24 mouse cellular contexts compared by ENCODE assay signal in genomic region chr5:144271772-144272171, GRCm38 (mm10). TPM values are rescaled to one million over a fixed set of nuclear protein-coding genes. Genes with fewer than 3 reads are reported as not detected.
A peak's percentile ranks its signal among the peaks of the same experiment; 100 is the strongest.
DNase-seq lines count a peak whose midpoint lies in the region; ATAC-seq and TF ChIP-seq lines count a peak whose summit lies in the region.
"Had no signal": no experiment of that assay in that cellular context is flagged by ENCODE, and none has a peak within 500 bp of the region (broad histone marks: within the 10 kb centered on the region; RNA-seq: fewer than 3 reads in every experiment).

No protein-coding gene starts in this region.

- DNase-seq in heart, adult 11 months = peak; percentile 95
- DNase-seq in heart, postnatal 10 days = no peak
- no peak for DNase-seq in heart, postnatal 4 days
- no peak for DNase-seq in G1E (ENCODE audit: low spot score)
- no peak for DNase-seq in spleen, adult 12 weeks (ENCODE audit: low spot score)
- no peak for DNase-seq in layer of hippocampus, adult 9-11 months
- DNase-seq: adrenal gland, postnatal 10 days; cerebellum, adult 9-11 months; gastrocnemius, postnatal 10 days; kidney, adult 18-20 months; layer of hippocampus, postnatal 36 days; lung, postnatal 36 days; midbrain, embryonic 14.5 days; right cerebral cortex, postnatal 25 days had no signal

- 17% methylated on average over 5 of the region's 5 CpGs for WGBS in heart, embryonic 15.5 days

- no peaks in the 10 kb centered on the region for H3K27me3 ChIP-seq in heart, embryonic 15.5 days
- H3K27me3 ChIP-seq in G1E (ENCODE audit: insufficient read depth, low read length) = no peaks in the 10 kb centered on the region
- H3K27me3 ChIP-seq: embryonic facial prominence, embryonic 12.5 days; forebrain, embryonic 13.5 days; limb, embryonic 13.5 days; liver, embryonic 15.5 days had no signal

- no peak for ATAC-seq in heart, embryonic 15.5 days (replicated peaks; ENCODE audit: insufficient number of reproducible peaks, insufficient read depth, low FRiP score, low read depth)
- ATAC-seq in G1E (ENCODE audit: extremely low read depth, insufficient number of reproducible peaks, low FRiP score, poor library complexity, severe bottlenecking) = peak; percentile 61
- ATAC-seq in megakaryocyte progenitor cell, adult 5-6 weeks (replicated peaks; ENCODE audit: poor library complexity) = peak; percentile 38; the same call in 1 of the 2 replicates
- ATAC-seq: activated CD4-positive, CD25-positive, alpha-beta regulatory T cell, adult 4 months; forebrain, embryonic 13.5 days; hindbrain, embryonic 16.5 days had no signal

- intact Hi-C loops in heart, postnatal 10 days (cut with DNase I) = no loop called here

- H3K4me3 ChIP-seq in heart, embryonic 15.5 days = no peak overlapping the region
- no peak overlapping the region for H3K4me3 ChIP-seq in G1E (ENCODE audit: low read depth, low read length)
- H3K4me3 ChIP-seq: embryonic facial prominence, embryonic 12.5 days; erythroblast, embryonic 14.5 days; forebrain, embryonic 13.5 days; limb, embryonic 13.5 days; liver, embryonic 15.5 days had no signal

- peaks cover 8% of the 10 kb centered on the region for H3K36me3 ChIP-seq in heart, embryonic 15.5 days
- H3K36me3 ChIP-seq in G1E (replicated peaks) = peaks cover 34% of the 10 kb centered on the region

- H3K4me1 ChIP-seq in heart, embryonic 15.5 days (replicated peaks) = peaks cover 38% of the 10 kb centered on the region
- peaks cover 18% of the 10 kb centered on the region for H3K4me1 ChIP-seq in G1E (ENCODE audit: insufficient read depth, low read depth, low read length)
- H3K4me1 ChIP-seq: embryonic facial prominence, embryonic 12.5 days; limb, embryonic 13.5 days had no signal

- no peak overlapping the region for H3K4me2 ChIP-seq in heart, embryonic 15.5 days
- H3K4me2 ChIP-seq: embryonic facial prominence, embryonic 12.5 days; forebrain, embryonic 13.5 days; limb, embryonic 13.5 days; liver, embryonic 15.5 days had no signal

- no peak overlapping the region for H3K9ac ChIP-seq in heart, embryonic 15.5 days
- H3K9ac ChIP-seq: embryonic facial prominence, embryonic 12.5 days; forebrain, embryonic 13.5 days; limb, embryonic 13.5 days; liver, embryonic 15.5 days had no signal

- no peaks in the 10 kb centered on the region for H3K9me3 ChIP-seq in heart, embryonic 15.5 days (replicated peaks)
- H3K9me3 ChIP-seq in G1E (replicated peaks) = no peaks in the 10 kb centered on the region
- H3K9me3 ChIP-seq: embryonic facial prominence, embryonic 12.5 days; forebrain, embryonic 13.5 days; limb, embryonic 13.5 days; liver, embryonic 15.5 days had no signal

- H3K27ac ChIP-seq in heart, embryonic 15.5 days = peak overlapping the region; percentile 55
- H3K27ac ChIP-seq: embryonic facial prominence, embryonic 12.5 days; forebrain, embryonic 13.5 days; kidney, postnatal 0 days; limb, embryonic 13.5 days; liver, embryonic 15.5 days had no signal

- TF ChIP-seq CTCF in G1E (IDR thresholded peaks at IDR 0.05; ENCODE audit: low read depth, low read length) = no peak

RNA-seq across cellular contexts. Expression of gene Bri3, which starts 27.5 kb away (rescaled TPM):
- total RNA-seq in heart, postnatal 10 days (2021) = 100 to 1,000 TPM; 165 to 171 TPM
- 153 and 183 TPM in 2 replicates for polyA plus RNA-seq in heart, embryonic 15.5 days (2015; fragmentation: Nextera tagmentation; extraction: Ambion mirVana)
- total RNA-seq in heart, postnatal 4 days (2021) = 100 to 1,000 TPM; 180 to 221 TPM
- total RNA-seq in G1E (2014; fragmentation: Nextera tagmentation) (33.0 and 37.6 TPM in 2 replicates), G1E (2017) (60.2 and 63.4 TPM in 2 replicates)
- 58.1 and 75.9 TPM in 2 replicates for polyA plus RNA-seq in G1E (2012)
- 23.8 and 25.6 TPM in 2 replicates for total RNA-seq in megakaryocyte progenitor cell, adult 5-6 weeks (2015)
- 7.8 and 15.5 TPM in 2 replicates for total RNA-seq in megakaryocyte progenitor cell, adult 5-6 weeks (2017)

RNA-seq across cellular contexts. Expression of gene Tecpr1, which starts 48.4 kb away (rescaled TPM):
- 10 to 100 TPM; 31.2 to 32.4 TPM for total RNA-seq in heart, postnatal 10 days (2021)
- polyA plus RNA-seq in heart, embryonic 15.5 days (2015; fragmentation: Nextera tagmentation; extraction: Ambion mirVana) = 13.9 and 19.5 TPM in 2 replicates
- 10 to 100 TPM; 24.1 to 26.0 TPM for total RNA-seq in heart, postnatal 4 days (2021)
- 7.0 and 10.8 TPM in 2 replicates for total RNA-seq in G1E (2014; fragmentation: Nextera tagmentation)
- 17.5 and 20.1 TPM in 2 replicates for total RNA-seq in G1E (2017)
- 5.8 and 6.9 TPM in 2 replicates for polyA plus RNA-seq in G1E (2012)
- total RNA-seq in megakaryocyte progenitor cell, adult 5-6 weeks (2015) = 2.0 and 2.3 TPM in 2 replicates
- total RNA-seq in megakaryocyte progenitor cell, adult 5-6 weeks (2017) = 2.1 and 2.5 TPM in 2 replicates
